Mouse (Mus musculus) CD4-positive, CD25-positive, alpha-beta regulatory T cell, adult 4 months (primary cell): ENCODE measurements around the gene Lekr1. TPM values are rescaled to one million over a fixed set of nuclear protein-coding genes. Genes with fewer than 3 reads are reported as not detected.
A peak's percentile ranks its signal among the peaks of the same experiment; 100 is the strongest.

Experiments used
- ATAC-seq: one replicate; pipeline ENCODE4 v1.8.0; 2017
- polyA plus RNA-seq, 2 experiments: library from polyadenylated mRNA; unstranded; fragments of 100-300 nt; shearing (Covaris generic); gene quantifications; one replicate each; pipeline ENCODE4 v1.2.1; 2017

Gene Lekr1
- polyA plus RNA-seq, 2 experiments from 2014 or later = 0.20 TPM; not detected in 1

GRCm38 (mm10) chr3:65841175-65841574 lies 175.1 kb downstream of the Lekr1 start:
- ATAC-seq = no peak

- no peak for ATAC-seq
These were observed 176.6 kb downstream of the Lekr1 start for GRCm38 (mm10) chr3:65842515-65843184.

GRCm38 (mm10) chr3:65843185-65843552 lies 177.1 kb downstream of the Lekr1 start:
- ATAC-seq = no peak

- no peak for ATAC-seq
These were observed 178.3 kb downstream of the Lekr1 start for GRCm38 (mm10) chr3:65844302-65844701.

GRCm38 (mm10) chr3:65844851-65845552 lies 179.0 kb downstream of the Lekr1 start:
- no peak for ATAC-seq

- no peak for ATAC-seq
These were observed 181.2 kb downstream of the Lekr1 start for GRCm38 (mm10) chr3:65847158-65847787.

GRCm38 (mm10) chr3:65853746-65854145 lies 187.7 kb downstream of the Lekr1 start:
- ATAC-seq = no peak

GRCm38 (mm10) chr3:65855521-65855920 lies 189.5 kb downstream of the Lekr1 start:
- no peak for ATAC-seq

GRCm38 (mm10) chr3:65858118-65858517 lies 192.1 kb downstream of the Lekr1 start:
- ATAC-seq = no peak

GRCm38 (mm10) chr3:65858741-65859348 lies 192.8 kb downstream of the Lekr1 start:
- ATAC-seq = no peak

GRCm38 (mm10) chr3:65859750-65860149 lies 193.7 kb downstream of the Lekr1 start:
- ATAC-seq = no peak

GRCm38 (mm10) chr3:65860903-65861302 lies 194.9 kb downstream of the Lekr1 start:
- ATAC-seq = no peak

- ATAC-seq = no peak
These were observed 195.4 kb downstream of the Lekr1 start for GRCm38 (mm10) chr3:65861471-65861881.

GRCm38 (mm10) chr3:65863297-65863696 lies 197.3 kb downstream of the Lekr1 start:
- ATAC-seq = peak; percentile 85

- no peak for ATAC-seq
These were observed 197.8 kb downstream of the Lekr1 start for GRCm38 (mm10) chr3:65863762-65864377.

GRCm38 (mm10) chr3:65868931-65869330 lies 202.9 kb downstream of the Lekr1 start:
- ATAC-seq = no peak

GRCm38 (mm10) chr3:65869724-65870123 lies 203.7 kb downstream of the Lekr1 start:
- no peak for ATAC-seq

GRCm38 (mm10) chr3:65871188-65871603 lies 205.2 kb downstream of the Lekr1 start:
- ATAC-seq = no peak

- no peak for ATAC-seq
These were observed 205.7 kb downstream of the Lekr1 start for GRCm38 (mm10) chr3:65871609-65872272.

- ATAC-seq = no peak
These were observed 207.2 kb downstream of the Lekr1 start for GRCm38 (mm10) chr3:65873093-65873830.
